Mouse (Mus musculus) ES-Bruce4 (cell line): Measurements from ENCODE around the gene Sarm1. TPM values are rescaled to one million over a fixed set of nuclear protein-coding genes. Genes with fewer than 3 reads are reported as not detected.
A peak's percentile ranks its signal among the peaks of the same experiment; 100 is the strongest.

Experiments used
- H3K27ac ChIP-seq: 2 replicates; pipeline ENCODE4 v1.5.1; 2012; ENCODE audit warnings: low read length, inconsistent platforms; ENCODE audit not compliant: insufficient read depth
- H3K27me3 ChIP-seq: 2 replicates; pipeline ENCODE4 v1.6.1; 2012; ENCODE audit warnings: mild to moderate bottlenecking, low read length, inconsistent platforms; ENCODE audit not compliant: control insufficient read depth, poor library complexity, insufficient read depth, severe bottlenecking
- H3K36me3 ChIP-seq: 2 replicates; pipeline ENCODE4 v1.6.1; 2012; ENCODE audit warnings: inconsistent platforms, mild to moderate bottlenecking, low read length, moderate library complexity; ENCODE audit not compliant: control insufficient read depth, poor library complexity, insufficient read depth, severe bottlenecking
- H3K4me1 ChIP-seq: one replicate; pipeline ENCODE4 v1.8.1; 2011; ENCODE audit warnings: low read length; ENCODE audit not compliant: control insufficient read depth, insufficient read depth
- H3K4me3 ChIP-seq: 2 replicates; pipeline ENCODE4 v1.5.1; 2011; ENCODE audit warnings: low read depth, mild to moderate bottlenecking, low read length
- H3K9ac ChIP-seq: 2 replicates; pipeline ENCODE4 v1.6.1; 2012; ENCODE audit warnings: low read depth, mild to moderate bottlenecking, inconsistent platforms; ENCODE audit not compliant: poor library complexity, severe bottlenecking
- H3K9me3 ChIP-seq: replicated peaks from 2 replicates; pipeline ENCODE4 v1.6.1; 2012; ENCODE audit warnings: mild to moderate bottlenecking, low read length, inconsistent platforms; ENCODE audit not compliant: control insufficient read depth, poor library complexity, insufficient read depth, severe bottlenecking
- CTCF ChIP-seq: IDR thresholded peaks from one replicate; pipeline ENCODE4 v1.8.1; 2011; ENCODE audit warnings: low read depth, low read length
- EP300 ChIP-seq: IDR thresholded peaks from 2 replicates; pipeline ENCODE4 v1.6.1; 2011; ENCODE audit warnings: low read depth, low read length; ENCODE audit not compliant: insufficient read depth
- POLR2A ChIP-seq: IDR thresholded peaks from one replicate; pipeline ENCODE4 v1.8.1; 2011; ENCODE audit warnings: low read length; ENCODE audit not compliant: insufficient read depth
- polyA plus RNA-seq: library from polyadenylated mRNA; stranded (reverse); fragments of >200 nt; gene quantifications from 2 replicates; pipeline ENCODE4 v1.2.4, GENCODE M21; 2011; ENCODE audit warnings: low read depth; ENCODE audit not compliant: missing spikeins, insufficient read depth, insufficient read length

Gene Sarm1
- 2.0 and 3.1 TPM in 2 replicates for polyA plus RNA-seq

- H3K4me1 ChIP-seq, result no peaks in the 10 kb centered on the region
- H3K27me3 ChIP-seq, result no peaks in the 10 kb centered on the region
- no peak within 1 kb of the TSS for H3K27ac ChIP-seq
- H3K9ac ChIP-seq, result peak within 1 kb of the TSS; percentile 21; the same call in 1 of the 2 replicates
- H3K9me3 ChIP-seq, result no peaks in the 10 kb centered on the region
- H3K4me3 ChIP-seq, result peak within 1 kb of the TSS; percentile 48
- H3K36me3 ChIP-seq, result no peaks in the 10 kb centered on the region
- TF ChIP-seq CTCF (no peak), POLR2A (peak; percentile 85)
Observed at GRCm38 (mm10) chr11:78497544-78498522, at the start of gene Sarm1. Gene Sarm1 (minus strand): TSS chr11:78497754.

- H3K9ac ChIP-seq, result no peak overlapping the region
- no peak overlapping the region for H3K27ac ChIP-seq
- no peak for TF ChIP-seq EP300
- TF ChIP-seq POLR2A, result no peak
- TF ChIP-seq CTCF, result no peak
- H3K9me3 ChIP-seq, result no peaks in the 10 kb centered on the region
- no peak overlapping the region for H3K4me3 ChIP-seq
- H3K27me3 ChIP-seq, result no peaks in the 10 kb centered on the region
- peaks cover 36% of the 10 kb centered on the region for H3K36me3 ChIP-seq
- no peaks in the 10 kb centered on the region for H3K4me1 ChIP-seq
Observed at GRCm38 (mm10) chr11:78545181-78545580, 47.6 kb upstream of the Sarm1 start.

GRCm38 (mm10) chr11:78544449-78545111, 47.0 kb upstream of the Sarm1 start:
- H3K36me3 ChIP-seq, result peaks cover 37% of the 10 kb centered on the region
- H3K27ac ChIP-seq, result no peak overlapping the region
- H3K4me3 ChIP-seq, result no peak overlapping the region
- TF ChIP-seq EP300, result no peak
- no peak for TF ChIP-seq POLR2A
- no peak for TF ChIP-seq CTCF
- H3K27me3 ChIP-seq, result no peaks in the 10 kb centered on the region
- H3K9ac ChIP-seq, result no peak overlapping the region
- H3K9me3 ChIP-seq, result no peaks in the 10 kb centered on the region
- no peaks in the 10 kb centered on the region for H3K4me1 ChIP-seq

- H3K36me3 ChIP-seq, result peaks cover 37% of the 10 kb centered on the region
- no peak for TF ChIP-seq CTCF
- TF ChIP-seq EP300, result no peak
Observed at GRCm38 (mm10) chr11:78540358-78540757, 42.8 kb upstream of the Sarm1 start.

GRCm38 (mm10) chr11:78536690-78537084, 39.1 kb upstream of the Sarm1 start:
- H3K9me3 ChIP-seq, result no peaks in the 10 kb centered on the region
- peak overlapping the region; percentile 85 for H3K4me3 ChIP-seq
- H3K9ac ChIP-seq, result peak overlapping the region; percentile 74
- no peak for TF ChIP-seq EP300
- no peak overlapping the region for H3K27ac ChIP-seq
- H3K4me1 ChIP-seq, result peaks cover 3% of the 10 kb centered on the region
- peaks cover 20% of the 10 kb centered on the region for H3K36me3 ChIP-seq
- no peaks in the 10 kb centered on the region for H3K27me3 ChIP-seq

More at GRCm38 (mm10) chr11:78540358-78540757, 42.8 kb upstream of the Sarm1 start:
- H3K27me3 ChIP-seq, result no peaks in the 10 kb centered on the region
- H3K9me3 ChIP-seq, result no peaks in the 10 kb centered on the region
- no peak overlapping the region for H3K27ac ChIP-seq
- no peak overlapping the region for H3K9ac ChIP-seq
- H3K4me3 ChIP-seq, result no peak overlapping the region
- H3K4me1 ChIP-seq, result peaks cover 3% of the 10 kb centered on the region

- peaks cover 16% of the 10 kb centered on the region; the same call in 1 of the 2 replicates for H3K36me3 ChIP-seq
Observed at GRCm38 (mm10) chr11:78536080-78536689, 38.6 kb upstream of the Sarm1 start, which contains the start of the genes Tnfaip1 and Ift20. Gene Tnfaip1 (minus strand): TSS chr11:78536332. Gene Ift20 (plus strand): TSS chr11:78536361.

More at GRCm38 (mm10) chr11:78536080-78536689, 38.6 kb upstream of the Sarm1 start, which contains the start of the genes Tnfaip1 and Ift20:
- Histone ChIP-seq H3K4me1 (peaks cover 3% of the 10 kb centered on the region), H3K27ac (peak within 1 kb of the TSS; percentile 42), H3K9ac (peak within 1 kb of the TSS; percentile 74), H3K27me3 (no peaks in the 10 kb centered on the region), H3K9me3 (no peaks in the 10 kb centered on the region), H3K4me3 (peak within 1 kb of the TSS; percentile 91)
- TF ChIP-seq EP300, result no peak
- peak; percentile 59 for TF ChIP-seq POLR2A
- no peak for TF ChIP-seq CTCF
